Mouse (Mus musculus) forebrain, embryonic 15.5 days (tissue): Measurements from ENCODE around the gene Tbc1d16. TPM values are rescaled to one million over a fixed set of nuclear protein-coding genes. Genes with fewer than 3 reads are reported as not detected.
"Not testable (repeated sequence)": the region's sequence is repeated elsewhere in the genome, so short reads cannot be mapped to it uniquely, and the experiment has no call there.

Experiments
- ATAC-seq: fragments of 200-750 bp; cut with Nextera tagmentation; replicated peaks from 2 replicates; pipeline ENCODE4 v1.8.0; 2017; ENCODE audit warnings: mild to moderate bottlenecking, moderate TSS enrichment, moderate library complexity
- H3K27ac ChIP-seq: fragments of 300-500 bp; sonication (generic); replicated peaks from 2 replicates; pipeline ENCODE4 v1.5.1; 2015; ENCODE audit warnings: mild to moderate bottlenecking, inconsistent platforms
- H3K27me3 ChIP-seq: fragments of 300-500 bp; sonication (generic); 2 replicates; pipeline ENCODE4 v1.6.1; 2015; ENCODE audit warnings: inconsistent platforms
- H3K36me3 ChIP-seq: fragments of 300-500 bp; sonication (generic); 2 replicates; pipeline ENCODE4 v1.6.1; 2015; ENCODE audit warnings: mild to moderate bottlenecking, inconsistent platforms
- H3K4me1 ChIP-seq: fragments of 300-500 bp; sonication (generic); 2 replicates; pipeline ENCODE4 v1.6.1; 2015; ENCODE audit warnings: inconsistent platforms
- H3K4me2 ChIP-seq: fragments of 300-500 bp; sonication (generic); replicated peaks from 2 replicates; pipeline ENCODE4 v1.6.1; 2015; ENCODE audit warnings: mild to moderate bottlenecking, inconsistent platforms
- H3K4me3 ChIP-seq: fragments of 300-500 bp; sonication (generic); 2 replicates; pipeline ENCODE4 v1.5.1; 2015; ENCODE audit warnings: mild to moderate bottlenecking, inconsistent platforms
- H3K9ac ChIP-seq: fragments of 300-500 bp; sonication (generic); replicated peaks from 2 replicates; pipeline ENCODE4 v1.6.1; 2015; ENCODE audit warnings: mild to moderate bottlenecking, inconsistent platforms
- H3K9me3 ChIP-seq: fragments of 300-500 bp; sonication (generic); 2 replicates; pipeline ENCODE4 v1.6.1; 2016; ENCODE audit warnings: inconsistent platforms
- WGBS: fragments of 180-500 bp; shearing (Covaris S2); methylation state at CpG from one replicate; pipeline ENCODE4 v1.1.7; 2015; ENCODE audit warnings: mixed read lengths; 5-methylcytosine and 5-hydroxymethylcytosine counted together
- polyA plus RNA-seq: library from polyadenylated mRNA; unstranded; fragments of >200 nt; fragmentation: Nextera tagmentation; extraction: Ambion mirVana; gene quantifications from 2 replicates; pipeline ENCODE4 v1.2.1, GENCODE M21; 2015

The Tbc1d16 gene
- polyA plus RNA-seq, 1 experiment from 2014 or later = 54.6 TPM

- 9% methylated on average over 7 of the region's 7 CpGs for WGBS
- H3K27me3 ChIP-seq = no peaks in the 10 kb centered on the region
- H3K4me1 ChIP-seq = no peaks in the 10 kb centered on the region
- H3K27ac ChIP-seq = no peak overlapping the region
- H3K9ac ChIP-seq = no peak overlapping the region
- no peak overlapping the region for H3K4me2 ChIP-seq
- no peaks in the 10 kb centered on the region for H3K36me3 ChIP-seq
- no peak for ATAC-seq
- H3K9me3 ChIP-seq = no peaks in the 10 kb centered on the region
- H3K4me3 ChIP-seq = no peak overlapping the region
These were observed 117.0 kb downstream of the Tbc1d16 start for GRCm38 (mm10) chr11:119111345-119111744.

- Histone ChIP-seq H3K4me1 (no peaks in the 10 kb centered on the region), H3K4me2 (no peak overlapping the region), H3K9ac (no peak overlapping the region), H3K27ac (no peak overlapping the region), H3K36me3 (no peaks in the 10 kb centered on the region), H3K4me3 (no peak overlapping the region), H3K27me3 (no peaks in the 10 kb centered on the region), H3K9me3 (no peaks in the 10 kb centered on the region)
- no peak for ATAC-seq
- 79% methylated on average over 9 of the region's 9 CpGs for WGBS
These were observed 118.8 kb downstream of the Tbc1d16 start for GRCm38 (mm10) chr11:119109415-119110071.

GRCm38 (mm10) chr11:119108573-119109263, 119.6 kb downstream of the Tbc1d16 start:
- no peaks in the 10 kb centered on the region for H3K9me3 ChIP-seq
- H3K4me3 ChIP-seq = no peak overlapping the region
- H3K27ac ChIP-seq = no peak overlapping the region
- no peak for ATAC-seq
- H3K4me1 ChIP-seq = no peaks in the 10 kb centered on the region
- 77% methylated on average over 10 of the region's 10 CpGs for WGBS
- H3K4me2 ChIP-seq = no peak overlapping the region
- H3K36me3 ChIP-seq = no peaks in the 10 kb centered on the region
- H3K9ac ChIP-seq = no peak overlapping the region
- H3K27me3 ChIP-seq = no peaks in the 10 kb centered on the region

- no peak for ATAC-seq
These were observed 122.0 kb downstream of the Tbc1d16 start for GRCm38 (mm10) chr11:119106289-119106688.

GRCm38 (mm10) chr11:119105748-119106147, 122.6 kb downstream of the Tbc1d16 start:
- WGBS = 59% methylated on average over 8 of the region's 8 CpGs
- no peak for ATAC-seq

More at GRCm38 (mm10) chr11:119106289-119106688, 122.0 kb downstream of the Tbc1d16 start:
- Histone ChIP-seq H3K27me3 (no peaks in the 10 kb centered on the region), H3K4me1 (no peaks in the 10 kb centered on the region), H3K4me2 (no peak overlapping the region), H3K27ac (no peak overlapping the region), H3K4me3 (no peak overlapping the region), H3K36me3 (no peaks in the 10 kb centered on the region), H3K9ac (no peak overlapping the region), H3K9me3 (no peaks in the 10 kb centered on the region)
- 56% methylated on average over 6 of the region's 6 CpGs for WGBS

DNA sequence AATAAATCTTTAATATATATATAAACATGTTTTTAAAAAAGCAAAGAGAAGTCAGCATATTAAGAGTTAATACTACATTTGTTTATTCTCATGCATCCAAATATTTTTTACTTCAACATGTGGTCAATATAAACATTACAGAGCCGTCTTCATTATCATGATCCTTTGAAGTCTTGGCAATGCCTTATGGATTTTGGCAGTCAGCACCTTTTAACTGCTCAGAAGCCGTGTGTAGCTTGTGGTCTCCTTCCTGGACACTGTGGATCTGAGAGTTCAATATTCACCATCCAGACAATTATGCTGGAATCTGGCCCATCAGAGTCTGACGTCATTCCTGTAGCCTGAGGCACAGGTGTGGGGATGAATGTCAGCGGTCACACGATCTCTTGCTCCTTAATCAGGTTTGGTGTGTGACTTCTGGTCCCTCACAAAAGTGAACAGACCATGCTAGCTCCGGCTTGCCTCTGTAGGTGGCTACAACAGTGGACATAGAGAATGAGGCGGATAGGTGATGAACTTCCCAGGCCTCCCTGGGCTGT, 123.2 kb downstream of the Tbc1d16 start:
- H3K9me3 ChIP-seq = no peaks in the 10 kb centered on the region
- 66% methylated on average over 7 of the region's 7 CpGs for WGBS
- no peaks in the 10 kb centered on the region for H3K36me3 ChIP-seq
- no peaks in the 10 kb centered on the region for H3K4me1 ChIP-seq
- H3K9ac ChIP-seq = no peak overlapping the region
- no peaks in the 10 kb centered on the region for H3K27me3 ChIP-seq
- H3K4me2 ChIP-seq = no peak overlapping the region
- no peak overlapping the region for H3K27ac ChIP-seq
- H3K4me3 ChIP-seq = no peak overlapping the region
- ATAC-seq = no peak

More at GRCm38 (mm10) chr11:119105748-119106147, 122.6 kb downstream of the Tbc1d16 start:
- H3K27me3 ChIP-seq = no peaks in the 10 kb centered on the region
- no peak overlapping the region for H3K9ac ChIP-seq
- H3K4me1 ChIP-seq = no peaks in the 10 kb centered on the region
- H3K36me3 ChIP-seq = no peaks in the 10 kb centered on the region
- H3K9me3 ChIP-seq = no peaks in the 10 kb centered on the region
- H3K4me3 ChIP-seq = no peak overlapping the region
- H3K4me2 ChIP-seq = no peak overlapping the region
- H3K27ac ChIP-seq = no peak overlapping the region

DNA sequence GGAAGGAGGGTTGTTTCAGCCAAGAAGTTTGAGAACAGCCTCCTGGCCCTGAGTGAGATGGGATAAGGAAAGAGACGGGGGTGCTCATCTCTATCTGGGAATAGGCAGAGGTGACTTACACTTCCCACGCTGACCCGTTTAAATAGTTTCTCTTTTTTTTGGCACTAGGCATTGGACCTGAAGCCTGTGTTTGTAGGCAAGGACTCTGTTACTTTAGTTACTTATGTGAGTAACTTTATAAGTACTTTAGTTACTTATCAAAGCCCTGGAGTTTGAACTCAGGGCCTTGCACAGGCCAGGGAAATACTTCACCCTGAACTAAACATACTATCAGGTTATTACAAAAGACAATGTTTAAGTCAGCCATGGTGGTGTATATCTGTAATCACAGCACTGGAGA, 124.3 kb downstream of the Tbc1d16 start:
- Histone ChIP-seq H3K36me3 (no peaks in the 10 kb centered on the region), H3K4me1 (no peaks in the 10 kb centered on the region), H3K9ac (no peak overlapping the region), H3K27ac (no peak overlapping the region), H3K4me3 (no peak overlapping the region), H3K4me2 (no peak overlapping the region), H3K9me3 (no peaks in the 10 kb centered on the region), H3K27me3 (no peaks in the 10 kb centered on the region)
- 93% methylated on average over 3 of the region's 3 CpGs for WGBS
- no peak for ATAC-seq

- ATAC-seq, H3K4me3 ChIP-seq, H3K36me3 ChIP-seq, H3K4me2 ChIP-seq, H3K27ac ChIP-seq, H3K4me1 ChIP-seq, H3K9me3 ChIP-seq, H3K27me3 ChIP-seq, H3K9ac ChIP-seq: not testable (repeated sequence)
- WGBS = 69% methylated on average over 4 of the region's 4 CpGs
These were observed 127.9 kb downstream of the Tbc1d16 start for GRCm38 (mm10) chr11:119100355-119100754.

DNA sequence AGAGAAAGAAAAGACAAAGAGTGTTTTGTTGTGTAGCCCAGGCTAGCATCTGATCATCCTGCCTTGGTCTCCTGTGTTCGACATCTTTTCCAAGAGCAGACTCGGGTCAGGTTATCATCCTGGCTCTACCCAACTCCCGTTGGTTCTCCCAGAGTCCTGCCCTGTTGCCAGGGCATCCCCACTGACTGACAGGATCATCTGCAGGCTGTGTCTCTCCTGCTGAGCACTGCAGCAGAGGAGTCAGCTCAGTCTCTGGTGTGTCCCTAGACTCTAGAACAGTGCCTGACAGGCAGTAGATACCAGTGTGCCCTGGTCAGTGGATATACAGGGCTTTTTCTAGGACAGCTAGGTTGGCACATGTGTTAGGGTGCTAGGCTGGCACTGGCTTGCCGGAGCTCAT, 130.1 kb downstream of the Tbc1d16 start:
- Histone ChIP-seq H3K27ac (no peak overlapping the region), H3K9me3 (no peaks in the 10 kb centered on the region), H3K36me3 (no peaks in the 10 kb centered on the region), H3K9ac (no peak overlapping the region), H3K4me2 (no peak overlapping the region), H3K27me3 (no peaks in the 10 kb centered on the region), H3K4me1 (0 out of 2 replicates have a peak, but pooled peaks cover 4% of the 10 kb centered on the region), H3K4me3 (no peak overlapping the region)
- WGBS = 70% methylated on average over 4 of the region's 4 CpGs
- ATAC-seq = no peak

DNA sequence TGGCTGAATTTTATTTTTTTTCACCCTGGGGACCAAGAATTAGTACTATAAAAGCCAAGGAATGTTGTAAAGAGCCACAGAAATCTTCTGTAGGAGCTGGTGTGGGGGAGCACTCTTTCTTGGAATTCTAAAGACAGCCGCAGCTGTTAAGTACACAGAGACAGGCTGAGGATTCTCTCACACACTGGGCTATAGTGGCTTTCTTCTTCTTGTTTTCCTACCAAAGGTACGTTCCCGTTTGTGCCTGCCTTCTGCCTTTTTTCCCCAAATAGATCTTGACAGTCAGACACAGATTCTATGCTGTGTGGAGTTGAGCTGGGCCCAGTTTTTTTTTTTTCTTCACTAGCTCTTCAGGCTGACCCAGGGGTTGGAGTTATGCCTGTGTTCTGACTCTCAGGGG, 132.9 kb downstream of the Tbc1d16 start:
- peaks cover 13% of the 10 kb centered on the region for H3K4me1 ChIP-seq
- no peak for ATAC-seq
- no peak overlapping the region for H3K9ac ChIP-seq
- no peak overlapping the region for H3K27ac ChIP-seq
- no peaks in the 10 kb centered on the region for H3K27me3 ChIP-seq
- WGBS = 54% methylated on average over 3 of the region's 3 CpGs
- no peak overlapping the region for H3K4me2 ChIP-seq
- no peaks in the 10 kb centered on the region for H3K36me3 ChIP-seq
- no peaks in the 10 kb centered on the region for H3K9me3 ChIP-seq
- no peak overlapping the region for H3K4me3 ChIP-seq

- no peak overlapping the region for H3K9ac ChIP-seq
- no peak overlapping the region for H3K4me3 ChIP-seq
- H3K27me3 ChIP-seq = peaks cover 15% of the 10 kb centered on the region
- no peaks in the 10 kb centered on the region for H3K36me3 ChIP-seq
- no peak overlapping the region for H3K4me2 ChIP-seq
- 60% methylated on average over 1 of the region's 1 CpGs for WGBS
- H3K4me1 ChIP-seq = peaks cover 26% of the 10 kb centered on the region
- H3K9me3 ChIP-seq = no peaks in the 10 kb centered on the region
- no peak overlapping the region for H3K27ac ChIP-seq
- no peak for ATAC-seq
These were observed 135.0 kb downstream of the Tbc1d16 start for GRCm38 (mm10) chr11:119093322-119093721.
